Mouse (Mus musculus) erythroblast, embryonic 14.5 days (primary cell): ENCODE measurements around the gene Timm9. TPM values are rescaled to one million over a fixed set of nuclear protein-coding genes. Genes with fewer than 3 reads are reported as not detected.
A peak's percentile ranks its signal among the peaks of the same experiment; 100 is the strongest.

ENCODE experiments used
- H3K27me3 ChIP-seq: 2 replicates; pipeline ENCODE4 v1.6.1; 2012; ENCODE audit warnings: inconsistent platforms; ENCODE audit not compliant: control insufficient read depth
- H3K36me3 ChIP-seq: 2 replicates; pipeline ENCODE4 v1.6.1; 2012; ENCODE audit warnings: mild to moderate bottlenecking, inconsistent platforms; ENCODE audit not compliant: control insufficient read depth
- H3K4me1 ChIP-seq: 2 replicates; pipeline ENCODE4 v1.6.1; 2012; ENCODE audit warnings: inconsistent platforms; ENCODE audit not compliant: control insufficient read depth
- H3K4me3 ChIP-seq: replicated peaks from 2 replicates; pipeline ENCODE3; 2012; ENCODE audit warnings: moderate library complexity, mild to moderate bottlenecking, inconsistent platforms
- H3K9me3 ChIP-seq: 2 replicates; pipeline ENCODE4 v1.6.1; 2012; ENCODE audit warnings: low read length, inconsistent platforms, mixed read lengths; ENCODE audit not compliant: control insufficient read depth
- GATA1 ChIP-seq: IDR thresholded peaks from 2 replicates; pipeline ENCODE4 v1.6.1; 2012; ENCODE audit warnings: low read length, inconsistent platforms, mixed read lengths
- TAL1 ChIP-seq: IDR thresholded peaks from 3 replicates; pipeline ENCODE4 v1.6.1; 2012; ENCODE audit warnings: low read length, inconsistent platforms, mixed read lengths
- polyA plus RNA-seq: library from polyadenylated mRNA; stranded (reverse); fragments of >175 nt; gene quantifications from 2 replicates; pipeline ENCODE4 v1.2.3, GENCODE M21; 2012

The Timm9 gene
- polyA plus RNA-seq = 0.45 and 1.0 TPM in 2 replicates

DNA sequence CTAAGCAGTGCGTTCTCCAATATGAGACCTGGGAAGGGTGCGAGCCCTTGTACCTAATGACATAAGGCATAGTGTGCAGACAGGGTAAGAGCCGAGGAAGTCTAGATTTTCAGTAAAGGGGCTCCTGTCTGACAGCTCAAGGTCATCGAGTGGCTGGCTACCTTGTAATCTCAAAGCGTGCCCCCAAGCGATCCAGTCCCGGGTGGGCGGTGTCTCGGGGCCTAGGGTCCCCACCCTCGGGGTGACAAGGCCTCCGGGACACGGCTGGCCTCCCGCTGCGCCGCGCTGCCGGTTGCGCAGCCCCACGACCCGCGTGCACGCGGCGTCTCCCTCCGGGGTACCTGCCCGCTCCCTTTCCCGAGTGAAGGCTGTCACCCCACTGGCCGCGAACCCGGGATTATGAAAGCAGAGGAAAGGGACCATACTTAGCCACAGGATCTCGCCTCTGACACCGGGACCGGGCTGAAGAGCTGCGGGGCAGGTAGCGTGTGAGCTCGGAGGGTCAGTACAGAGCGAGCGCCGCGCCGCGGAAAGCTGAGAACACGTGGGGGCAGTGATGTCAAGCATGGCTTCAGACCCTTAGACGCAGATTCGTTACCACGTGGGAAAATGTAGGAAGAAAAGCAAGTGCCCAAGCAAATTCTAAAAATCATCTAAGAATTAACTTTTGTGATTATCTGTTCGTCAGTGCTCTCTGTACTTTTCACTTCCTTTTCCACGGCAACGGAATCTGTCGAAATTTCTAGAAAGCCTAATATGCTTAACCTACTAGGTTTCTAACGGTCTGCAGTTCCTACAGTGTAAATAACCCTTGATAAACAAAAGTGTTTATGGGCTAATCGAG is at the start of gene Timm9, which contains the start of gene 2700049A03Rik:
Gene Timm9, minus strand, starts transcription at position 555 of the 844 bp plus-strand sequence.
Gene 2700049A03Rik, plus strand, starts transcription at position 719 of the 844 bp plus-strand sequence.
- H3K4me3 ChIP-seq = peak within 1 kb of the TSS; percentile 96
- TF ChIP-seq GATA1 (no peak), TAL1 (no peak)
- H3K4me1 ChIP-seq = peaks cover 36% of the 10 kb centered on the region
- no peaks in the 10 kb centered on the region for H3K27me3 ChIP-seq
- H3K9me3 ChIP-seq = no peaks in the 10 kb centered on the region
- peaks cover 39% of the 10 kb centered on the region for H3K36me3 ChIP-seq

- TF ChIP-seq TAL1 (no peak), GATA1 (no peak)
Measured at GRCm38 (mm10) chr12:71184396-71184795, 47.9 kb upstream of the Timm9 start.

DNA sequence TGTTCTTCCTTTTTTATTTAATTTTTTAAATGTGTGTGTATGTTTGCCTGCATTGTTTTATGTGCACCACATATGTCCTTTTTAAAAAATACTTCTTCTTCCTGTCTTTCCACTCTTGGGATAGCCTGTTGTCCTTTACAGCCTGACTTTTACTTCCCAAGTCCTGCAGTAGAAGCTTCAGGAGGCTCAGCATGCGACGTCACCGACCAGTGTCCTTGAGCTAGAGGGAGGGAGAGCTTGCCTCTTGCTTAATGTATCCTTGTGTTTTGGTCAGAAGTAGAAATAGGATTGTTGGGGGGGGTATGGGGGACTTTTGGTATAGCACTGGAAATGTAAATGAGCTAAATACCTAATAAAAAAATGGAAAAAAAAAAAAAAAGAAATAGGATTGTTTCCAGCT is 47.3 kb upstream of the Timm9 start:
- no peaks in the 10 kb centered on the region for H3K27me3 ChIP-seq
- no peak overlapping the region for H3K4me3 ChIP-seq
- no peaks in the 10 kb centered on the region for H3K4me1 ChIP-seq
- H3K9me3 ChIP-seq = no peaks in the 10 kb centered on the region
- TF ChIP-seq GATA1 (no peak), TAL1 (no peak)
- peaks cover 62% of the 10 kb centered on the region for H3K36me3 ChIP-seq

More at GRCm38 (mm10) chr12:71184396-71184795, 47.9 kb upstream of the Timm9 start:
- Histone ChIP-seq H3K36me3 (peaks cover 63% of the 10 kb centered on the region), H3K27me3 (no peaks in the 10 kb centered on the region), H3K9me3 (no peaks in the 10 kb centered on the region), H3K4me1 (no peaks in the 10 kb centered on the region), H3K4me3 (no peak overlapping the region)

- TF ChIP-seq GATA1 (no peak), TAL1 (no peak)
- peaks cover 66% of the 10 kb centered on the region for H3K36me3 ChIP-seq
Measured at GRCm38 (mm10) chr12:71169911-71170310, 33.4 kb upstream of the Timm9 start.

GRCm38 (mm10) chr12:71164410-71164809 is 27.9 kb upstream of the Timm9 start:
- peaks cover 67% of the 10 kb centered on the region for H3K36me3 ChIP-seq
- H3K4me1 ChIP-seq = peaks cover 9% of the 10 kb centered on the region
- no peaks in the 10 kb centered on the region for H3K27me3 ChIP-seq
- no peaks in the 10 kb centered on the region for H3K9me3 ChIP-seq
- no peak overlapping the region for H3K4me3 ChIP-seq
- peak; percentile 35; the same call in 1 of the 2 replicates for TF ChIP-seq GATA1
- TF ChIP-seq TAL1 = peak; percentile 34; the same call in 1 of the 3 replicates

More at GRCm38 (mm10) chr12:71169911-71170310, 33.4 kb upstream of the Timm9 start:
- no peak overlapping the region for H3K4me3 ChIP-seq
- H3K27me3 ChIP-seq = no peaks in the 10 kb centered on the region
- H3K4me1 ChIP-seq = peaks cover 2% of the 10 kb centered on the region
- no peaks in the 10 kb centered on the region for H3K9me3 ChIP-seq

- no peaks in the 10 kb centered on the region for H3K9me3 ChIP-seq
- no peaks in the 10 kb centered on the region for H3K4me1 ChIP-seq
- peaks cover 82% of the 10 kb centered on the region for H3K36me3 ChIP-seq
- no peak overlapping the region for H3K4me3 ChIP-seq
- TF ChIP-seq GATA1 (no peak), TAL1 (no peak)
- no peaks in the 10 kb centered on the region for H3K27me3 ChIP-seq
Measured at GRCm38 (mm10) chr12:71157974-71158373, 21.5 kb upstream of the Timm9 start.

DNA sequence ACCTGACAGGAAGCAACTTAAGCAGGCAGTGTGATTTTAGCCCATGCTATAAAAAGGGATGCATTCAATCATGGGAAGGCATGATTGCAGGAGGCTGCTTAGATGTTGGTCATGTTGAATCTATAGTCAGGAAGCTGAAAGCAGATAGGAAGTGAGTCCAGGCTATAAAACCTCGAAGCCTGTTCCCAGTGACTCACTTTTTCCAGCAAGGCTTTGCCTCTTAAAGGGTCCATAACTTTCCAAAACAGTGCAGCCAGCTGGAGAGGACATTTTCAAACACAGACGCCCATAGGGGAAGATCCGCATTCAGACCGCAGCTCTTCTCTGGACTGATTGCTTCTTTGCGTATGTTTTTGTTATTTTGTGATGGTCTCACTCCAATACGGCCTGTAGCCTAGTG is 18.5 kb upstream of the Timm9 start:
- Histone ChIP-seq H3K9me3 (no peaks in the 10 kb centered on the region), H3K27me3 (no peaks in the 10 kb centered on the region), H3K4me3 (no peak overlapping the region), H3K4me1 (peaks cover 10% of the 10 kb centered on the region), H3K36me3 (peaks cover 81% of the 10 kb centered on the region)
- TF ChIP-seq TAL1 (no peak), GATA1 (no peak)

GRCm38 (mm10) chr12:71150167-71150566 is 13.7 kb upstream of the Timm9 start:
- Histone ChIP-seq H3K36me3 (peaks cover 80% of the 10 kb centered on the region), H3K9me3 (no peaks in the 10 kb centered on the region), H3K4me3 (no peak overlapping the region), H3K4me1 (peaks cover 30% of the 10 kb centered on the region), H3K27me3 (no peaks in the 10 kb centered on the region)
- TF ChIP-seq TAL1 (no peak), GATA1 (no peak)

- no peaks in the 10 kb centered on the region for H3K27me3 ChIP-seq
- no peak for TF ChIP-seq TAL1
- TF ChIP-seq GATA1 = no peak
- H3K36me3 ChIP-seq = peaks cover 80% of the 10 kb centered on the region
Measured at GRCm38 (mm10) chr12:71149456-71149855, 13.0 kb upstream of the Timm9 start.

More at GRCm38 (mm10) chr12:71149456-71149855, 13.0 kb upstream of the Timm9 start:
- Histone ChIP-seq H3K4me1 (peaks cover 30% of the 10 kb centered on the region), H3K9me3 (no peaks in the 10 kb centered on the region), H3K4me3 (no peak overlapping the region)
